Mouse (Mus musculus) gastrocnemius, postnatal 14 days (tissue): ENCODE data around the gene Irak3. TPM values are rescaled to one million over a fixed set of nuclear protein-coding genes. Genes with fewer than 3 reads are reported as not detected.
A peak's percentile ranks its signal among the peaks of the same experiment; 100 is the strongest.
"Not testable (repeated sequence)": the region's sequence is repeated elsewhere in the genome, so short reads cannot be mapped to it uniquely, and the experiment has no call there.

Experiments
- DNase-seq: peaks from one replicate; pipeline ENCODE4 v3.0.0; 2021; ENCODE audit warnings: mixed read lengths
- intact Hi-C: fragments of 180-260 bp; cut with DNase I; formaldehyde crosslinking; loops from one replicate; pipeline ENCODE4 v1.15.1; 2025; ENCODE audit warnings: low total_unique reads
- total RNA-seq, 2 experiments: library from RNA; stranded (reverse); gene quantifications; 2 replicates each; pipeline ENCODE4 v1.2.3; 2021

Irak3 gene
- total RNA-seq, 2 experiments from 2014 or later: 2.4 to 2.9 TPM

- DNase-seq: no peak
- intact Hi-C loops: no loop called here
These were observed 87.4 kb downstream of the Irak3 start for GRCm38 (mm10) chr10:120114493-120114892.

GRCm38 (mm10) chr10:120113980-120114379 is 88.0 kb downstream of the Irak3 start:
- intact Hi-C loops: no loop called here
- no peak for DNase-seq

- DNase-seq, intact Hi-C loops: not testable (repeated sequence)
These were observed 88.4 kb downstream of the Irak3 start for GRCm38 (mm10) chr10:120113482-120113881.

GRCm38 (mm10) chr10:120112507-120113396 is 89.2 kb downstream of the Irak3 start, which contains the start of gene Helb:
Gene Helb, minus strand, starts transcription at chr10:120112987.
- intact Hi-C loops: no loop called here
- peak; percentile 98 for DNase-seq

GRCm38 (mm10) chr10:120111691-120112319 is 90.1 kb downstream of the Irak3 start:
- DNase-seq: no peak
- intact Hi-C loops: no loop called here

- no peak for DNase-seq
- intact Hi-C loops: no loop called here
These were observed 101.1 kb downstream of the Irak3 start for GRCm38 (mm10) chr10:120100806-120101205.

GRCm38 (mm10) chr10:120097564-120097963 is 104.4 kb downstream of the Irak3 start:
- DNase-seq: no peak
- intact Hi-C loops: no loop called here

- DNase-seq: no peak
- intact Hi-C loops: no loop called here
These were observed 106.2 kb downstream of the Irak3 start for GRCm38 (mm10) chr10:120095716-120096115.

GRCm38 (mm10) chr10:120095136-120095535 is 106.8 kb downstream of the Irak3 start:
- intact Hi-C loops: no loop called here
- DNase-seq: no peak

GRCm38 (mm10) chr10:120092548-120092947 is 109.4 kb downstream of the Irak3 start:
- DNase-seq: no peak
- intact Hi-C loops: no loop called here

Other genes starting within 250 kb of the Irak3 start
- gene Helb, start 89.1 kb downstream of the Irak3 start, total RNA-seq: 1 to 10 TPM; 7.2 to 8.4 TPM
- 10 to 100 TPM; 62.4 to 62.7 TPM for gene Tmbim4, start 540 bp downstream of the Irak3 start, total RNA-seq
- 10 to 100 TPM; 12.2 to 15.1 TPM for gene Llph, start 24.9 kb upstream of the Irak3 start, total RNA-seq